Mouse (Mus musculus): ENCODE data around the gene 9230112D13Rik. TPM values are rescaled to one million over a fixed set of nuclear protein-coding genes. Genes with fewer than 3 reads are reported as not detected.

9230112D13Rik gene
- polyA plus RNA-seq, 1 experiment from 2014 or later, result not detected

DNA sequence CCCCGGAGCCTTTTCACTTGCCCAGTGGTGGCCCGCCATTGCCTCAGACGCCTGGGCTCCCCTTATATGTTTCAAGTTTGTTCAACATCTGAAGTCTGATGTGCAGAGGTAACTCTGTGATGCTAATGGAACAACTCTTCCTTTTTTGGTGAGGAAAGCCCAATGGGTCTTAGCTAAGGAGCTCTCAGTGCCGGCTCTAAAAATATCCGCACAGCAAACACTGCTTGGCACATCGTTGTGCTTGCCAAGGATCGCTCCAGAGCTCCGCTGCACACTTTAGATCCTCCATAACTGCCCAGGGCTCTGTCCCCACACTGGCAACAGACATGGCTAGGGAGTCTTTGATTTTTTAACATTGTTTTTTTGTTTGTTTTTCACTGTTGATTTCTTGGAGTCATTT is 6.2 kb upstream of the 9230112D13Rik start:
- H3K27me3 ChIP-seq (ENCODE audit: control insufficient read depth, insufficient read depth, low read length), result peaks cover 5% of the 10 kb centered on the region; the same call in 1 of the 2 replicates
- H3K9me3 ChIP-seq (replicated peaks; ENCODE audit: control insufficient read depth, low read length), result 0 out of 2 replicates have a peak, but pooled peaks cover 2% of the 10 kb centered on the region
- peak; percentile 78 for ATAC-seq (replicated peaks; ENCODE audit: extremely low read depth, insufficient read depth, low FRiP score)
- H3K36me3 ChIP-seq (ENCODE audit: control insufficient read depth, insufficient read depth), result peaks cover 18% of the 10 kb centered on the region
- H3K4me2 ChIP-seq (ENCODE audit: low read depth, low read length), result no peak overlapping the region
- peak overlapping the region; percentile 80 for H3K27ac ChIP-seq (ENCODE audit: low read length)
- H3K4me3 ChIP-seq (ENCODE audit: low read length), result no peak overlapping the region
- 42% methylated on average over 8 of the region's 8 CpGs for WGBS
- peaks cover 15% of the 10 kb centered on the region for H3K4me1 ChIP-seq (ENCODE audit: control insufficient read depth, insufficient read depth, low read length)
- no peak overlapping the region for H3K9ac ChIP-seq (ENCODE audit: low read length)

DNA sequence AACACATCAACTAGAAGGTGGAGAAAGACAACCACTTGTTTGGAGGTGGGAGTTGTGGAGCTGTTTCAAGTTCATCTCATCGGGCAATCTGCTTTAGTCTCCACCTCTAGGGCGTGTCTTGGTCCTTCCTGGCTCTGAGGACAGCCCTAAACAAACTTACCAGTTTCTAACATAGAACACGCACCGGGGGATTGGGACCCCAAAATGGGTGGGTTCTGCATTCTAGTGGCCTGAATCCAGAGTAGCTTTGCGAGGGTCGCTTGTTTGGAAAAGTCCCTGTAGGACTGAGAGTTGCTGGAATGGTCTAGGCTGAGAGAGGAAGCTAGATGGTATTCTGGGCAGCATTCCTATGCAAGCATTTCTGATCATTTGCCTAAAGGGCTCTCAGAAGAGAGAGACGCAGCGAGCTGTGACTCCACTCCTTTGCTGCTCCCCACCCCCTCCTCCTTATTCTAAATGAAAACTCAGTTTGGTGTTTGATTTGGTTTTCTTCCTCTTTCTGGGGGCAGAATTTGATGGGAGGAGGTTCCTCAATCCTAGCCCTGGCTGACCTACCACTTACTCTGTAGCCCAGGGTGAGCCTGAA is 4.5 kb downstream of the 9230112D13Rik start:
- 66% methylated on average over 8 of the region's 8 CpGs for WGBS
- Histone ChIP-seq H3K27ac (ENCODE audit: low read length) (no peak overlapping the region), H3K36me3 (ENCODE audit: control insufficient read depth, insufficient read depth) (no peaks in the 10 kb centered on the region)

GRCm38 (mm10) chr14:34516960-34517577 is 5.5 kb downstream of the 9230112D13Rik start:
- Histone ChIP-seq H3K9ac (ENCODE audit: low read length) (no peak overlapping the region), H3K9me3 (replicated peaks; ENCODE audit: control insufficient read depth, low read length) (no peaks in the 10 kb centered on the region), H3K4me2 (ENCODE audit: low read depth, low read length) (no peak overlapping the region), H3K4me3 (ENCODE audit: low read length) (no peak overlapping the region), H3K27me3 (ENCODE audit: control insufficient read depth, insufficient read depth, low read length) (no peaks in the 10 kb centered on the region; the same call in 1 of the 2 replicates), H3K4me1 (ENCODE audit: control insufficient read depth, insufficient read depth, low read length) (0 out of 2 replicates have a peak, but pooled peaks cover 4% of the 10 kb centered on the region), H3K36me3 (ENCODE audit: control insufficient read depth, insufficient read depth) (no peaks in the 10 kb centered on the region), H3K27ac (ENCODE audit: low read length) (no peak overlapping the region)
- ATAC-seq (replicated peaks; ENCODE audit: extremely low read depth, insufficient read depth, low FRiP score), result no peak
- WGBS, result 83% methylated on average over 10 of the region's 10 CpGs

More for the DNA sequence above, 4.5 kb downstream of the 9230112D13Rik start:
- H3K4me3 ChIP-seq (ENCODE audit: low read length), result no peak overlapping the region
- H3K9ac ChIP-seq (ENCODE audit: low read length), result no peak overlapping the region
- H3K4me2 ChIP-seq (ENCODE audit: low read depth, low read length), result no peak overlapping the region
- 0 out of 2 replicates have a peak, but pooled peaks cover 4% of the 10 kb centered on the region for H3K4me1 ChIP-seq (ENCODE audit: control insufficient read depth, insufficient read depth, low read length)
- H3K27me3 ChIP-seq (ENCODE audit: control insufficient read depth, insufficient read depth, low read length), result no peaks in the 10 kb centered on the region; the same call in 1 of the 2 replicates
- no peak; the same call in 1 of the 2 replicates for ATAC-seq (replicated peaks; ENCODE audit: extremely low read depth, insufficient read depth, low FRiP score)
- H3K9me3 ChIP-seq (replicated peaks; ENCODE audit: control insufficient read depth, low read length), result no peaks in the 10 kb centered on the region

GRCm38 (mm10) chr14:34515860-34516259 is 6.7 kb downstream of the 9230112D13Rik start:
- Histone ChIP-seq H3K4me1 (ENCODE audit: control insufficient read depth, insufficient read depth, low read length) (0 out of 2 replicates have a peak, but pooled peaks cover 5% of the 10 kb centered on the region), H3K27ac (ENCODE audit: low read length) (no peak overlapping the region), H3K4me2 (ENCODE audit: low read depth, low read length) (no peak overlapping the region), H3K27me3 (ENCODE audit: control insufficient read depth, insufficient read depth, low read length) (no peaks in the 10 kb centered on the region; the same call in 1 of the 2 replicates), H3K9ac (ENCODE audit: low read length) (no peak overlapping the region), H3K4me3 (ENCODE audit: low read length) (no peak overlapping the region), H3K9me3 (replicated peaks; ENCODE audit: control insufficient read depth, low read length) (no peaks in the 10 kb centered on the region), H3K36me3 (ENCODE audit: control insufficient read depth, insufficient read depth) (no peaks in the 10 kb centered on the region)
- 79% methylated on average over 5 of the region's 5 CpGs for WGBS
- ATAC-seq (replicated peaks; ENCODE audit: extremely low read depth, insufficient read depth, low FRiP score), result no peak

DNA sequence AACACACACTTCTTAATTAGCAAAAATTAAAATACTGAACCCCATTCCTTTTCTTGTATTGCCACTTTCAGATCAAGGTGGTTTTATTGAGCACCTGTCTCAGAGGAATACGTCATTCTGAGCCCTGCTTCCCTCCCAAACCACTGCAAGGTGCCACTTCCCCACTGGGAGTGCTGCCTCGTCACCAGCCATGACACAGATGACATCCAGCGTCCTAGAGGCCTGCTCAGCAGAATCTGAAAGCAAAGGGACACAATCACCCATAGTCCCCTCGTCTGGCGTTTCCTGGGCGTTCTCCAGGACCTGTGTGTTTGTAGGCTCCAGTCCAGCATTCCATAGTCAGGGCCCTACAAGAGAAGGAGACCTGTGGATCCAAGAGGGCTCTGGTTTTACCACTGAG is 8.5 kb downstream of the 9230112D13Rik start:
- H3K27ac ChIP-seq (ENCODE audit: low read length), result peak overlapping the region; percentile 13

GRCm38 (mm10) chr14:34512602-34513001 is 10.0 kb downstream of the 9230112D13Rik start:
- no peak overlapping the region for H3K27ac ChIP-seq (ENCODE audit: low read length)
- no peaks in the 10 kb centered on the region for H3K9me3 ChIP-seq (replicated peaks; ENCODE audit: control insufficient read depth, low read length)
- no peaks in the 10 kb centered on the region; the same call in 1 of the 2 replicates for H3K27me3 ChIP-seq (ENCODE audit: control insufficient read depth, insufficient read depth, low read length)
- no peak for ATAC-seq (replicated peaks; ENCODE audit: extremely low read depth, insufficient read depth, low FRiP score)
- H3K9ac ChIP-seq (ENCODE audit: low read length), result no peak overlapping the region
- no peak overlapping the region for H3K4me3 ChIP-seq (ENCODE audit: low read length)
- no peak overlapping the region for H3K4me2 ChIP-seq (ENCODE audit: low read depth, low read length)
- H3K4me1 ChIP-seq (ENCODE audit: control insufficient read depth, insufficient read depth, low read length), result peaks cover 8% of the 10 kb centered on the region; the same call in 1 of the 2 replicates
- WGBS, result 81% methylated on average over 4 of the region's 4 CpGs
- H3K36me3 ChIP-seq (ENCODE audit: control insufficient read depth, insufficient read depth), result no peaks in the 10 kb centered on the region

More for the DNA sequence above, 8.5 kb downstream of the 9230112D13Rik start:
- whole genome bisulfite sequencing, result 20% methylated on average over 6 of the region's 6 CpGs
- Histone ChIP-seq H3K27me3 (ENCODE audit: control insufficient read depth, insufficient read depth, low read length) (no peaks in the 10 kb centered on the region; the same call in 1 of the 2 replicates), H3K4me3 (ENCODE audit: low read length) (no peak overlapping the region), H3K4me2 (ENCODE audit: low read depth, low read length) (no peak overlapping the region), H3K9ac (ENCODE audit: low read length) (no peak overlapping the region), H3K36me3 (ENCODE audit: control insufficient read depth, insufficient read depth) (no peaks in the 10 kb centered on the region), H3K9me3 (replicated peaks; ENCODE audit: control insufficient read depth, low read length) (no peaks in the 10 kb centered on the region), H3K4me1 (ENCODE audit: control insufficient read depth, insufficient read depth, low read length) (0 out of 2 replicates have a peak, but pooled peaks cover 5% of the 10 kb centered on the region)
- ATAC-seq (replicated peaks; ENCODE audit: extremely low read depth, insufficient read depth, low FRiP score), result peak; percentile 71; the same call in 1 of the 2 replicates

DNA sequence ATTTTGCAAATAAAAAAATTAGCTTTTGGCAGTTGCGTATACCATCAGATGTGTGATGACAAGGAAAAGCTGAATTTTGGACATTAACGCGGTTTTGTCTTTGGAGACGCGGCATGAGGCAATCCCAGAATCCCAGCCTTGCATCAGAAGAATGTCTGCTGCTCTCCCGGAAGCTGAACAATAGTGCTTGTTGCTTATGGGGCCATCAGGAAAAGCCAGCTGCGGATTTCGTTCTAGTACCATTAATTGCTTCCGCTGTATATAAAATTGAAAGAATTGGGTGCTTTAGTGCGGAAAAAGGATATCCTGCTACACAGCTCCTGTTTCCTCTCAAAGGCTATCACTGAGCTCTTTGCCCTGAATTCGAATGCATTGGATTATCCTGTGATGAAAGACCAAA is 10.7 kb downstream of the 9230112D13Rik start:
- no peak overlapping the region for H3K9ac ChIP-seq (ENCODE audit: low read length)
- H3K4me1 ChIP-seq (ENCODE audit: control insufficient read depth, insufficient read depth, low read length), result peaks cover 8% of the 10 kb centered on the region; the same call in 1 of the 2 replicates
- no peaks in the 10 kb centered on the region for H3K36me3 ChIP-seq (ENCODE audit: control insufficient read depth, insufficient read depth)
- no peak overlapping the region for H3K4me2 ChIP-seq (ENCODE audit: low read depth, low read length)
- no peak overlapping the region for H3K27ac ChIP-seq (ENCODE audit: low read length)
- no peaks in the 10 kb centered on the region; the same call in 1 of the 2 replicates for H3K27me3 ChIP-seq (ENCODE audit: control insufficient read depth, insufficient read depth, low read length)
- no peaks in the 10 kb centered on the region for H3K9me3 ChIP-seq (replicated peaks; ENCODE audit: control insufficient read depth, low read length)
- no peak overlapping the region for H3K4me3 ChIP-seq (ENCODE audit: low read length)
- ATAC-seq (replicated peaks; ENCODE audit: extremely low read depth, insufficient read depth, low FRiP score), result no peak
- 53% methylated on average over 11 of the region's 11 CpGs for WGBS

- no peak for ATAC-seq (replicated peaks; ENCODE audit: extremely low read depth, insufficient read depth, low FRiP score)
- Histone ChIP-seq H3K9ac (ENCODE audit: low read length) (no peak overlapping the region), H3K36me3 (ENCODE audit: control insufficient read depth, insufficient read depth) (no peaks in the 10 kb centered on the region), H3K9me3 (replicated peaks; ENCODE audit: control insufficient read depth, low read length) (no peaks in the 10 kb centered on the region), H3K4me1 (ENCODE audit: control insufficient read depth, insufficient read depth, low read length) (peaks cover 27% of the 10 kb centered on the region), H3K4me2 (ENCODE audit: low read depth, low read length) (0 out of 2 replicates have a peak overlapping the region, but pooled peaks have one; percentile 2), H3K27me3 (ENCODE audit: control insufficient read depth, insufficient read depth, low read length) (no peaks in the 10 kb centered on the region; the same call in none of the 2 replicates), H3K27ac (ENCODE audit: low read length) (0 out of 2 replicates have a peak overlapping the region, but pooled peaks have one; percentile 1), H3K4me3 (ENCODE audit: low read length) (no peak overlapping the region)
- 29% methylated on average over 7 of the region's 7 CpGs for WGBS
Measured at GRCm38 (mm10) chr14:34508842-34509439, 13.7 kb downstream of the 9230112D13Rik start.
